Mouse (Mus musculus) limb, embryonic 12.5 days (tissue): Measurements from ENCODE around the gene Pin1rt1. TPM values are rescaled to one million over a fixed set of nuclear protein-coding genes. Genes with fewer than 3 reads are reported as not detected.

Experiments
- ATAC-seq: fragments of 200-750 bp; cut with Nextera tagmentation; 2 replicates; pipeline ENCODE4 v1.8.0; 2017; ENCODE audit warnings: low read depth, moderate TSS enrichment; ENCODE audit not compliant: insufficient number of reproducible peaks, insufficient read depth, low FRiP score, low TSS enrichment
- H3K27ac ChIP-seq: fragments of 300-500 bp; sonication (generic); 2 replicates; pipeline ENCODE4 v1.5.1; 2016; ENCODE audit warnings: mild to moderate bottlenecking, moderate library complexity
- H3K27me3 ChIP-seq: fragments of 300-500 bp; sonication (generic); 2 replicates; pipeline ENCODE4 v1.6.1; 2016; ENCODE audit warnings: mild to moderate bottlenecking, moderate library complexity
- H3K36me3 ChIP-seq: fragments of 300-500 bp; sonication (generic); 2 replicates; pipeline ENCODE4 v1.6.1; 2016; ENCODE audit warnings: mild to moderate bottlenecking, moderate library complexity
- H3K4me1 ChIP-seq: fragments of 300-500 bp; sonication (generic); replicated peaks from 2 replicates; pipeline ENCODE4 v1.6.1; 2016
- H3K4me2 ChIP-seq: fragments of 300-500 bp; sonication (generic); 2 replicates; pipeline ENCODE4 v1.6.1; 2016; ENCODE audit warnings: mild to moderate bottlenecking, moderate library complexity
- H3K4me3 ChIP-seq: fragments of 300-500 bp; sonication (generic); replicated peaks from 2 replicates; pipeline ENCODE4 v1.5.1; 2016; ENCODE audit warnings: mild to moderate bottlenecking
- H3K9ac ChIP-seq: fragments of 300-500 bp; sonication (generic); replicated peaks from 2 replicates; pipeline ENCODE4 v1.6.1; 2016; ENCODE audit warnings: mild to moderate bottlenecking, moderate library complexity
- H3K9me3 ChIP-seq: fragments of 300-500 bp; sonication (generic); 2 replicates; pipeline ENCODE4 v1.6.1; 2016; ENCODE audit warnings: mild to moderate bottlenecking, moderate library complexity
- WGBS: fragments of 180-500 bp; shearing (Covaris S2); methylation state at CpG from one replicate; pipeline ENCODE4 v1.1.7; 2016; 5-methylcytosine and 5-hydroxymethylcytosine counted together
- polyA plus RNA-seq: library from polyadenylated mRNA; unstranded; fragments of >200 nt; fragmentation: Nextera tagmentation; extraction: Ambion mirVana; gene quantifications from 2 replicates; pipeline ENCODE4 v1.2.1, GENCODE M21; 2016

Gene Pin1rt1
- polyA plus RNA-seq, 1 experiment from 2014 or later: not detected

- H3K4me2 ChIP-seq: peak overlapping the region; percentile 93; the same call in 1 of the 2 replicates
- H3K9me3 ChIP-seq: no peaks in the 10 kb centered on the region
- H3K9ac ChIP-seq: no peak overlapping the region
- no peak overlapping the region for H3K27ac ChIP-seq
- ATAC-seq: no peak
- WGBS: 17% methylated on average over 7 of the region's 7 CpGs
- H3K27me3 ChIP-seq: peaks cover 33% of the 10 kb centered on the region
- no peaks in the 10 kb centered on the region for H3K36me3 ChIP-seq
- H3K4me1 ChIP-seq: peaks cover 16% of the 10 kb centered on the region; the same call in 1 of the 2 replicates
- 0 out of 2 replicates have a peak overlapping the region, but pooled peaks have one; percentile 78 for H3K4me3 ChIP-seq
Observed at GRCm38 (mm10) chr2:104741015-104741758, 25.0 kb upstream of the Pin1rt1 start.

- H3K36me3 ChIP-seq: no peaks in the 10 kb centered on the region
- H3K9me3 ChIP-seq: no peaks in the 10 kb centered on the region
- WGBS: 52% methylated on average over 7 of the region's 7 CpGs
- no peak for ATAC-seq
- no peak overlapping the region for H3K27ac ChIP-seq
- peaks cover 16% of the 10 kb centered on the region; the same call in 1 of the 2 replicates for H3K4me1 ChIP-seq
- H3K9ac ChIP-seq: no peak overlapping the region
- no peak overlapping the region for H3K4me3 ChIP-seq
- peaks cover 33% of the 10 kb centered on the region for H3K27me3 ChIP-seq
- H3K4me2 ChIP-seq: no peak overlapping the region
Observed at GRCm38 (mm10) chr2:104740248-104740949, 24.2 kb upstream of the Pin1rt1 start.

- Histone ChIP-seq H3K27ac (no peak overlapping the region), H3K27me3 (peaks cover 33% of the 10 kb centered on the region), H3K4me3 (no peak overlapping the region), H3K4me2 (no peak overlapping the region), H3K9me3 (no peaks in the 10 kb centered on the region), H3K36me3 (no peaks in the 10 kb centered on the region), H3K4me1 (peaks cover 16% of the 10 kb centered on the region; the same call in 1 of the 2 replicates), H3K9ac (no peak overlapping the region)
- ATAC-seq: no peak
- 90% methylated on average over 2 of the region's 2 CpGs for WGBS
Observed at GRCm38 (mm10) chr2:104739691-104740090, 23.5 kb upstream of the Pin1rt1 start.

- 65% methylated on average over 7 of the region's 7 CpGs for WGBS
- Histone ChIP-seq H3K9me3 (no peaks in the 10 kb centered on the region), H3K27ac (no peak overlapping the region), H3K27me3 (peaks cover 7% of the 10 kb centered on the region), H3K9ac (no peak overlapping the region), H3K4me3 (no peak overlapping the region), H3K4me1 (peaks cover 3% of the 10 kb centered on the region; the same call in 1 of the 2 replicates), H3K4me2 (no peak overlapping the region), H3K36me3 (no peaks in the 10 kb centered on the region)
- no peak for ATAC-seq
Observed at GRCm38 (mm10) chr2:104736241-104736640, 20.1 kb upstream of the Pin1rt1 start.

- H3K27me3 ChIP-seq: no peaks in the 10 kb centered on the region
- ATAC-seq: no peak
- WGBS: 71% methylated on average over 7 of the region's 7 CpGs
- no peaks in the 10 kb centered on the region for H3K36me3 ChIP-seq
- H3K4me3 ChIP-seq: no peak overlapping the region
- H3K9ac ChIP-seq: no peak overlapping the region
- no peak overlapping the region for H3K27ac ChIP-seq
- no peak overlapping the region for H3K4me2 ChIP-seq
- H3K4me1 ChIP-seq: no peaks in the 10 kb centered on the region
- H3K9me3 ChIP-seq: no peaks in the 10 kb centered on the region
Observed at GRCm38 (mm10) chr2:104732562-104733256, 16.5 kb upstream of the Pin1rt1 start.

- Histone ChIP-seq H3K9ac (no peak overlapping the region), H3K9me3 (no peaks in the 10 kb centered on the region), H3K27me3 (no peaks in the 10 kb centered on the region), H3K4me3 (no peak overlapping the region), H3K36me3 (no peaks in the 10 kb centered on the region), H3K27ac (no peak overlapping the region), H3K4me2 (no peak overlapping the region), H3K4me1 (no peaks in the 10 kb centered on the region)
- no peak for ATAC-seq
- 83% methylated on average over 9 of the region's 9 CpGs for WGBS
Observed at GRCm38 (mm10) chr2:104732033-104732444, 15.9 kb upstream of the Pin1rt1 start.

GRCm38 (mm10) chr2:104727369-104727768, 11.2 kb upstream of the Pin1rt1 start:
- Histone ChIP-seq H3K9ac (no peak overlapping the region), H3K4me2 (no peak overlapping the region), H3K9me3 (no peaks in the 10 kb centered on the region), H3K4me3 (no peak overlapping the region), H3K27ac (no peak overlapping the region), H3K4me1 (no peaks in the 10 kb centered on the region), H3K36me3 (no peaks in the 10 kb centered on the region), H3K27me3 (no peaks in the 10 kb centered on the region)
- 88% methylated on average over 1 of the region's 1 CpGs for WGBS
- no peak for ATAC-seq

- Histone ChIP-seq H3K27me3 (no peaks in the 10 kb centered on the region), H3K4me2 (no peak overlapping the region), H3K4me1 (no peaks in the 10 kb centered on the region), H3K4me3 (no peak overlapping the region), H3K9ac (no peak overlapping the region), H3K27ac (no peak overlapping the region), H3K9me3 (no peaks in the 10 kb centered on the region), H3K36me3 (no peaks in the 10 kb centered on the region)
- WGBS: 30% methylated on average over 3 of the region's 3 CpGs
- ATAC-seq: no peak
Observed at GRCm38 (mm10) chr2:104722021-104722420, 5.8 kb upstream of the Pin1rt1 start.

GRCm38 (mm10) chr2:104717827-104718226, 1.6 kb upstream of the Pin1rt1 start:
- H3K36me3 ChIP-seq: no peaks in the 10 kb centered on the region
- H3K4me3 ChIP-seq: no peak overlapping the region
- no peak overlapping the region for H3K27ac ChIP-seq
- no peak overlapping the region for H3K4me2 ChIP-seq
- ATAC-seq: no peak
- 0 out of 2 replicates have a peak, but pooled peaks cover 6% of the 10 kb centered on the region for H3K27me3 ChIP-seq
- no peak overlapping the region for H3K9ac ChIP-seq
- no peaks in the 10 kb centered on the region for H3K4me1 ChIP-seq
- 91% methylated on average over 4 of the region's 4 CpGs for WGBS
- no peaks in the 10 kb centered on the region for H3K9me3 ChIP-seq

- Histone ChIP-seq H3K27me3 (0 out of 2 replicates have a peak, but pooled peaks cover 6% of the 10 kb centered on the region), H3K4me1 (no peaks in the 10 kb centered on the region), H3K36me3 (no peaks in the 10 kb centered on the region), H3K4me3 (no peak overlapping the region), H3K4me2 (no peak overlapping the region), H3K27ac (no peak overlapping the region), H3K9ac (no peak overlapping the region), H3K9me3 (no peaks in the 10 kb centered on the region)
- no peak for ATAC-seq
- 90% methylated on average over 2 of the region's 2 CpGs for WGBS
Observed at GRCm38 (mm10) chr2:104717231-104717735, 1.1 kb upstream of the Pin1rt1 start.

GRCm38 (mm10) chr2:104714254-104714691, 1.9 kb downstream of the Pin1rt1 start:
- Histone ChIP-seq H3K4me1 (peaks cover 14% of the 10 kb centered on the region), H3K9me3 (no peaks in the 10 kb centered on the region), H3K36me3 (no peaks in the 10 kb centered on the region), H3K27ac (no peak overlapping the region), H3K4me2 (no peak overlapping the region), H3K4me3 (no peak overlapping the region), H3K27me3 (0 out of 2 replicates have a peak, but pooled peaks cover 6% of the 10 kb centered on the region), H3K9ac (no peak overlapping the region)
- WGBS: 39% methylated on average over 15 of the region's 15 CpGs
- no peak for ATAC-seq
